ENCODE assay signal across 19 mouse cellular contexts in genomic region chr11:59939821-59940220, GRCm38 (mm10).
"Had no signal": no experiment of that assay in that cellular context is flagged by ENCODE, and none has a peak within 500 bp of the region (broad histone marks: within the 10 kb centered on the region; RNA-seq: fewer than 3 reads in every experiment).

No protein-coding gene starts in this region.

- H3K27ac ChIP-seq: hindbrain, embryonic 15.5 days; kidney, postnatal 0 days; limb, embryonic 12.5 days; limb, embryonic 15.5 days; liver, embryonic 13.5 days; stomach, embryonic 15.5 days had no signal

- H3K4me2 ChIP-seq: hindbrain, embryonic 15.5 days; limb, embryonic 12.5 days; limb, embryonic 15.5 days; liver, embryonic 13.5 days; midbrain, embryonic 11.5 days; stomach, embryonic 15.5 days had no signal

- H3K4me1 ChIP-seq: hindbrain, embryonic 15.5 days; limb, embryonic 12.5 days; limb, embryonic 15.5 days; stomach, embryonic 15.5 days had no signal

- H3K4me3 ChIP-seq: hindbrain, embryonic 15.5 days; limb, embryonic 12.5 days; limb, embryonic 15.5 days; liver, embryonic 13.5 days; stomach, embryonic 15.5 days had no signal

- H3K36me3 ChIP-seq: hindbrain, embryonic 15.5 days; limb, embryonic 12.5 days; limb, embryonic 15.5 days; liver, embryonic 13.5 days; stomach, embryonic 15.5 days had no signal

- DNase-seq: kidney, postnatal 25 days; left cerebral cortex, postnatal 4 days; liver, embryonic 13.5 days; lung, adult 2 months; lung, postnatal 14 days; lung, postnatal 4 days; midbrain, embryonic 14.5 days; right cerebral cortex, postnatal 14 days; right cerebral cortex, postnatal 4 days; spleen, adult 18-20 months; thymus, adult 2 months; thymus, postnatal 14 days; thymus, postnatal 4 days had no signal

- H3K27me3 ChIP-seq: hindbrain, embryonic 15.5 days; limb, embryonic 12.5 days; limb, embryonic 15.5 days; stomach, embryonic 15.5 days had no signal

- H3K9me3 ChIP-seq: hindbrain, embryonic 15.5 days; limb, embryonic 12.5 days; limb, embryonic 15.5 days; liver, embryonic 13.5 days; stomach, embryonic 15.5 days had no signal

- H3K9ac ChIP-seq: hindbrain, embryonic 15.5 days; limb, embryonic 12.5 days; limb, embryonic 15.5 days; liver, embryonic 13.5 days; stomach, embryonic 15.5 days had no signal
